Mouse (Mus musculus) ovary, postnatal 36 days (tissue): ENCODE data around the gene A630076J17Rik.

Experiments
- DNase-seq: peaks from one replicate; pipeline ENCODE4 v3.0.0; 2022; ENCODE audit warnings: low spot score, mixed read lengths

A630076J17Rik gene

DNA sequence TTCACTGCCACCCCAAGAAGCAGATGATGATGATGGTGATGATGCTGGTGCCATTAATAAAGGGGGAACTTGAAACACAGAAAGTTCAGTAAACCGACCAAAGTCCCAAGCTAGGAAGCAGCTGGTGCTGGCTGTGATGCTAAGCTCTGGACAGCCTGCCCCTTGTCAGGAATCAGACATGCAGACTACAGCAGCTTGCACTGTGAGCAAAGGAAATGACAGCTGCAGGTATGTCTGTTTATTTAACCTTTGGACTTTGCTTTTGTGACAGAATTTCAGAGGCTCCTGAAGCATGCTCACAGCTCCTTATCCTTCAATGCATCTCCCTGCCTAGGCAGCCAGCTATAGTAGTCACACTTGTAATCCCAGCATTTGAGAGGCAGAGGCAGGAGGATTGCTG is at the start of gene A630076J17Rik:
Gene A630076J17Rik (plus strand): TSS at position 88 of the 400 bp plus-strand sequence.
- DNase-seq = no peak

DNA sequence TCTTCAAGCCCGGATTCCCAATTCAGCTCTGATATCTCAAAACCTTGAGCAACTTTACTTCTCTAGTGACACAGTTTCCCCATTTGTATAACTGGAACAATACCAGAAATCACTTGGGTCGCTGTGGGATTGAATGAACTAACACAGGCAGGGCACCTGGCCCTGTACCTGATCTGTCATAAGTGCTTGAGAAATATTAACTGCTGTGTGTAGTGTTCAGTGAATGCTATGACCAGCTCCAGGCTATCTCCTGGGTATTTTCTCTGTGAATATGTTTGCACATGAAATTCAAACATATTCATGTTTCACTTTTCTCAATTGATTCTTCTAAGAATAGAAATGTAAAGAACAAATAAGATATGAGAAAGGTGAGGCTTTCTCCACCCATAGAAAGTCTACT is 49.6 kb upstream of the A630076J17Rik start:
- DNase-seq = no peak

DNA sequence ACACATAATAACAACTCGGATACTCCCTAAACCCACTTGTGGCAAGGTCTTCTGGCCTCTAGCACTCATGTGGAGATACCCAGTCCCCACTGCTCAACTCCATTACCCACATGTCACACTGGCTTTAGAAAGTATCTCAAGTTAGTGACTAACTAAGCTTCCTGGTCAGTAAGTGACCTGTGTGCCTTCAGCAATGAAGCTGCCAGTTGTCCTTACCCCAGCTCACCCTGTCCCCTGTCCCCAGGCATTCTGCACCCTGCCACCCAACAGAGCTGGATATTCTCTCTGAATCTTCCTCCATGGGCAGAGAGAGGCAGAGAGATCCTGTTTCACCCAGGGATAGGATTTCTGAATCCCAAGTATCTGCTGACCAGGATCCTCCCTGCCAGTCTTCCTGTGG is 47.7 kb upstream of the A630076J17Rik start, which contains the start of gene Kcna10:
Gene Kcna10 (plus strand): TSS at position 301 of the 400 bp plus-strand sequence.
- no peak for DNase-seq

DNA sequence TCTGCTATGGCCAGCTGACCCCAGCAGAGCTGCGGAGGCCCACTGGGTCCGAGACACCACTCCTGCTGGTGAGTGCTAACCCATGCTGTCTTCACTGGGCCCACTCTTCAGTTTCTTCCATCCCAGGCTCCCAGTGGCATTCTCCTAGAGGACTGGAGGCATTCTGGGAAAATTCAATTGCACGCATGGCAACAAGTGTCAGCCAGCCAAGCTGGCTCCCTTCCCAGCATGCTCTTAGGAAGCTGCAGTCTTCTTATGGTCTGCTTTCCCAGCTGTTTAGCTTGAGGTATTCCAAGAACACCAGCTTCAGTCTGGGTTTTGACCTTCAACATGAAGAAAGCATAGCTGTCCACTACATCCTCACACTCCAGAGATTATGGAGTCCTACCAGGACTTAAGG is 47.2 kb upstream of the A630076J17Rik start:
- DNase-seq = no peak

DNA sequence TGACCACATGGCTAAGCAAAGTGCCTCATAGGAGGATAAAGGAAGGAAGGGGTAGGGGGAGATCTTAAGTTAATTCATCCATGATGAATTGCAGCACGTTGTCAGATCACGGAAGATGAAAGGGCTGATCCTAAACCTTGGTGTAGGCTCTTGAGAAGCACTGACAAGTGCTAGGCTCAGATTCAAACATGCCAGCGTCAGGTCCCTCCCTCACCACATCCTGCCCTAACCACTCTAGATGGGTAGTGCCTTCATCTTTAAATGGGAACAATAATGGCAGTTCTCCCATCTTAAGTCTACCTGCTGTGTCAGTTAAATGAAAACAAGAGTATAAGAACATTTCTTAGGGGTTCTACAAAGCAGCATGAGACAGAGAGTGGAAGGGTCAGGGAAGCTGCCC is 44.8 kb upstream of the A630076J17Rik start:
- DNase-seq = no peak

DNA sequence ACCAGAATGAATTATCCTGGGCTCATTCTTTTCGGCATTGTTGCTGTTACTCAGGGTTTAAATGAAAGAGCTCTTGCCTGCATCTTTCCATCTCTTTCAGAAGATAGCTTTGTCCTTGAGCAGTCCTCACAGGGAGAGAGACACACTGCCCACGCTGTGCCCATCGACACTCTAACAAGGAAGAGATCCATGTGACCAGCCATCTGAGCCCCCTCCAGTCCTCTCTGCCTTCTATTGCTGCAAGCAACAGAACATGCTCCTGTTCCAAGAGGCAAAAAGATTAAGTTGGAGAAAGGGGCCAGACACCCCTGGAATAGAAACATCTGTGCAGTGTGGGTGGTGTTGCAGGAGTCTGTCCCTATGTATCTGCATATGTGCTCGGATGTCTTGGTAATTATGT is 43.4 kb upstream of the A630076J17Rik start:
- DNase-seq = no peak

DNA sequence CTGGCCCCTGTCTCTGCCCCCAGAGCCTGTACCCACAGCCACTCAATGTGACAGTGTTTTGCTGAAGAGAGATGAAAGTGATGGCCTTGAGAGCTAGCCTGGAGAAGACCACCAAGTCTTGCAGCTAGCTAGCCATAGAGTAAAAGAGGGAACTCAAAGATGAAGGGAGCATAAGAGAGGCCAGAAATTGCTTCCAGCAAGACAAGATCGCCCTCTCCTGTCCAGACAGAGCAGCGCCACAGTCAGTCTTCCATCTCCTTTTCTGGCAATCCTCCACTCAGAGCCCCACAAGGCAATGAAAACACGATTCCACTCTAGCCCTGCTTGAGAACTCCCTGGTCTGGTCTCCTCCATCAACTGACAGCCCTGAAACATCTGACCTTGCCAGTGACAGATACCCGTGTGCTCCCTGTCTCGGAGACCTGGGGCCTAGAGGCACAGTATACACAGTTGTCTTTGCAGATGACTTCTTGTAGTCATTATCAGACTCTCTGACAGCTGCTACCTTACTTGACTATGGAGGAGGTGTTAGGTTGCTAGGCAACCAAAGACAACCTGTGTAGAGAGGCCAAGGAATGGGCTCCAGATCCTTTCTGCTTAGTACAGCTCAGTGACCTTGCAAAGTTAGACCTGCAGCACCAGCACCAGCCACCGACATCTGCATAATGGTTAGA is 42.1 kb upstream of the A630076J17Rik start:
- DNase-seq = no peak

DNA sequence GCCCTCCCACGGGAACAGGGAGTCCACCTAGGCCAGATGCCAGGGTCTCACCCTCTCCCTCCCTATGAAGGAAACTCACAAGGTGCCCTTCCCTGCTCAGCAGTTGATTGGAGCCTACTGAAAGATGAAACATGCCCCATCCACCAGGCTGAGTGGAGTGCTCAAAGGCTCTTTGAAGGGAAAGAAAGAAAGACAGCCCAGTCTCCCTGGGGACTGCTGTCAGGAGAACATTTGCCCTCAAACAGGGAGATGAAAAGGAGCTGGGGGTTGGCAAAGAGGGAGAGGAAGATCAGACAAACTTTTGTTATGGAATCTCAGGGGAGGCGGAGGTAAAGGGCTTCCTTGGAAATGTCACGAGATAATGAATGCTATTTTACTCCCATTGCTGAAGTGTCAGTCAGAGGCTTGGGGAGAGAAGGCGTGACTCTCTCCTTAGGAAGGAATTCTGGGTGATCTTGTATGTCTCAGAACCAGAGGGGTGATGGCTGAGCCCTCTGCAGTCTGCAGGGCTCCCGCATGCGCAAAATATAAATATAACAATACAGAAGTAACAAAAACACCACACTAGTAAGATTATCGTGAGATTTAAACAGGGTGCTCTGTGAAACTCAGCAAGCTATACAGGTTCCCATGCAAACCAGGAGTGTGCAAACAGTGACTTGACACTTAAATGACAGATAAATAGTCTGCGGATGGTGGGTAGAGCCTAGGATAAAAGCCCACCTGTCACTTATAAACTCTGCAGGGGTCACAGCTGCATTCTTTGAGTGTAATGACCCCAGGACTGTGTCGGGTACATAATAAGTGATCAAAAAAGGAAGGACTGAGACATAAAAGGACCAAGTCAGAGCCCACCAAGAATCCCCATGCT is 28.9 kb upstream of the A630076J17Rik start:
- no peak for DNase-seq

DNA sequence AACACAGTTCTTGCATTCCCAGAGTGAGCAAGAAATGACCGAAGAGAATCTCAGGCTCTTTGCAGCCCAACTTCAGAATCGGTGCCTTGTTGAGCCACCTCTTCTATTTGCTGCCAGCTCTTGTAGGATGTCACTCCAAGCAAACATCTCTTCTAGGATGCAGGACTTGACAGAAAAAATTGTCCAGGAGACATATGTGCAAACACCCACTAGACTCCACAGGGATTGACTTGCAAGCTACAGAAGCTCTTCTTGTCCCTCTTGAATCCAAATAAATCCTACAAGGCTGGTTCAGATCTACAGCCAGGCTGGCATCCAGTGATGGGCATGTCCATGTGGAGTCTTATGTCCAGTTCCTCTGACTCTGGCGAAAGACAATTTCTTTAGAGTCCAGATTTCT is 26.0 kb upstream of the A630076J17Rik start:
- DNase-seq = no peak

DNA sequence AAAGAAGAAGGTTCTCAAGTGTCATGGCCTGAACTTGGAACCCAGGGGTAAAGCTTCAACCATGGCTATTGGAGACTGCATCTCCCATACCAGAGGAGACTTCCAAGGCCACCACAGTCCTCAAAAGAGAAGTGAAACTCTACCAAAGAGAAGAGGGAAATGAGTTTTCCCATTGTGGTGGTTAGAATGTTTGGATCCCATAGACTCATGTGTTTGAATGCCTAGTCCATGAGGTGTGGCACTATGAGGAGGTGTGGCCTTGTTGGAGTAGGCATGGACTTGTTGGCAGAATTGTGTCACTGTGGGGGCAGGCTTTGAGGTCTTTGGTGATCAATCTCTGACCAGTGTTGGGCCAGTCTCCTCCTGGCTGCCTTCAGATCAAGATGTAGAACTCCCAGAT is 25.2 kb upstream of the A630076J17Rik start:
- no peak for DNase-seq

DNA sequence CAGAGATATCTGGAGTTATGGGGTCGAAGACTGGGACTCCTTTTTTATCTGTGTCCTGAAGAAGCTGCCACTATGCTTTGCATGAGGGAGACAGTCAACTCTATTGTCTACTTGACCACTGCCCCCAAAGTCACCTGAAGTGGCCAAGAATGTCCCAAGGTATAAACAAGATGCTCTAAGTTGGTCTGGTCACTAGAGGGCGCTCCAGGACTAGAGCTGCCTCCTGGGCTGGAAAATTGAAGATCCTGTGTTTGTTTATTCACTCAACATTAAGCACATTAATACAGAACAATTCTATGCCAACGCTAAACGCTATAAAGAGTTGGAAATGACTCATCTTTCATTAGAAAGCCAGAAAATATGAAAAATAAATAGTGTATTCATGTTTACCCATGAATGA is 24.4 kb upstream of the A630076J17Rik start:
- DNase-seq = peak; percentile 45

DNA sequence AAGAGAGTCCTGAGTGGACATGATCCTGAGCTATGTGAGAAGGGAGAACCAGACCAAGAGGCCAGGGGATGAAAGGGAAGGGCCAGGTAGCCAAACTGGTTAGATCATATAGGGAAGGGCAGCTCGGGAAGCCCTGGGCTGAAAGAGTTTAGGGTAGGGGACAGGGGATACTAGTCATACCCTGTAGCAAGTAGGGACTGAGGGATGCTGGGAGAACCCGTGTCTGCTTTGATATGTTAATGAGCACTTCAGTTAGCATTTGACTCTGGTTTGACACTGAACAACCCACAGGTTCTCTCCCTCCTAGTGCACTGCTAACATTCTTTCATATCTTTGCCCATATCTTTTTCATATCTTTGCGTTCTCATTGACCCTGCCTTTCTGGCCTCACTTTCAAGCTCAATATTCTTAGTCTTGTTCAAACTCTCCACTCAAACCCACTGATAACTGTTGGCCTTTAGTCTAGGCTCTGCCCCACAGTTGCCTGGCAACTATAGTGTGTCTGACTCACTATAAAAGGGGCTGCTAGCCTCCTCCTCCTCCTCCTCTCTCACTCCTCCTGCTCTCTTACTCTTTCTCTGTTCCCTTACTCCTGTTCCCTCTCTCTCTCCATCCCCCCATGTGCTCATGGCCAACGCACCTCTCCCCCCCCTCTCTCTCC is 23.8 kb upstream of the A630076J17Rik start:
- DNase-seq = no peak

DNA sequence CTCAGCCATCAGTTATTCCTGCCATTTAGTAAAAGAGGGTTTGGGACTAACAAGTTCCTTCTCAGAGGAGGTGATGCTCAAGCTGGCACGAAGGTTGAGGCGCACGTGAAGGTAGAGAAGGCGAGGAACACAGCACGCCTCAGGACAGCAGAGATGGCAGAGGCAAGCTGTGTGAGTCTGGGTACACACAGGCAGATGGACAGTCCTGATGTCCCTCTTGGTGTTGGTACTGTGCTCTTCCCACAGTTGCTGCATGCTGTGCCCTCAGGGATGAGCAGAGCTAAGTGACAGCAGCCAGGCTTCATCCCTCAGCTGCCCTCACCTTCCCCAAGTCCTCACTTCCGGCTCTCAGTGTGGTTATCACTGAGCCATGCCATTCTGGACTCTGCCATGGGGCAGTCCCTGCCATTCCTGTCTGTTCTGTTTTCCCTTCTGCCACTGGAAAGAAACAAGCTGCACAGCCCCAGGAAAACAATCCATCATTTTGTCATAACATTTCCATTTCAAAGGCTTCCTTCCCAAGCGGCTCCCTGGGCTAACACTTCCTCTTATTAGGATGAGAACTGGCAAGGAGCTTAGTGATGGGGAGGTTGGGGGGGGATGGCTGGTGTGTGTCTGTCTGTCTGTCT is 22.7 kb upstream of the A630076J17Rik start:
- DNase-seq = no peak

DNA sequence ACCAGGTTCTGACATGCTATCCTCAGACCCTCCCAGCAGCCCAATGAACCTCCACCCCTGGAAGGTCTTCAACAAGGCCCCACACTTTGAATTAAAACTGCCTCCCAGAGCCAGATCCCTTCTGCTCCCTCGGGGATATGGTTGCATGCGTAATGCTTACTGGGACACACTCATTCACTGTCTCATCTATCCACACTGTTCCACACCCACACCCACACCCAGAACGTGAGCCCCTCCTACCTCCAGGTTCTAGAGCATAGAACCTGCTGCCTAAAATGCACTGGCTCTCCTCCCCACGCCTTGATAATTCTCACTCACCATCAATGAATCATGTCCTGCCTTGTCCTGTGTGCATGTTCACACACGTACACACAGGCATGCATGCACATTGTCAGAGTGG is 15.8 kb upstream of the A630076J17Rik start:
- DNase-seq = no peak

DNA sequence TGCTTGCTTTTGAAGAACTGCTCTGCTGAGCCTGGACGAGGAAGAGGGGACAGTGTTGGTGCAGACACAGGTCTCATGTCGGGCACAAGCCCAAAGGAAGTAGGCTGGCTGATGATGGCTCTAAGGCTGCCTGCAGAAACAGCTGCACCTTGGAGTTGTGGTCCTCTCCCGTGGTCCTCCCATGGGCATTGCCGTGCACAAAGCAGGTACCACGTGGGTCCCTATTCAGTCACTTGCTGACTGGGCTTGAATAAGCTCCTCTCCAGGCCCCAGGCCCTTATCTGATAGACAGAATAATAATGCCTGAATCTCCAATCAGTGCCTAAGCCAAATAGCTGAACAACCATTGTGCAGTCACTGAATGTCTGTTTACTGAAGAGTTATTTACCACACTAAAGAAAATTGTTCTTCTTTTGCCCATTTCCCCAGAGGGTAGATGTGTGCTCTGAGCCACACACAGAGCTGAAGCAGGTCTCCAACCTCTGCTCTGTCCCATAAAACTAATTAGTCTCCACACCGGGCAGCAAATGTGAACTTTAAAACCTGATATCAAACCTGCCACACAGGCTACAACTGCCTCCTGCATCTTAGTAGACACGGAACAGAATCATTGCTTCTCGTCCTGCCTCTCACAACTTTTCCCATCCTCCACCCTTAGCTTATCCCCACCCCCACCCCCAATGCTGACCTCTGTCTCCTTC is 13.9 kb upstream of the A630076J17Rik start:
- no peak for DNase-seq

DNA sequence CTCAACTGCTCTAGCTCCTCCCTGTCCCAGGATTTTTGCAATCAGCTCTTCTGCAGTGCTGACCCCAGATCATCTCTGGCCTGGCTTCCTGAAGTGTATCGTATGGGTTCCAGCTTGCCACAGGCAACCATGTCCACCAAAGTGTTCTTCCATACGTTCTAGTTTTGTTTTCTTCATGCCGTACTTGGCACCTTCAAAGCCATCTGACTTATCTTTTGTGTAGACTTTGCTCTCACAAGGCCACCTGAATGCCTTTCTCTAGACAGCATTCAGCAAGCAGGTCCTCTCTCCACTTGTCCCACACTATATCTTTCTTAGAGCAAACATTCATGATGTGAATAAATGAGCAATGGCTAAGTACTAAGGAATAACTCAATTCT is 13.3 kb upstream of the A630076J17Rik start:
- no peak for DNase-seq

DNA sequence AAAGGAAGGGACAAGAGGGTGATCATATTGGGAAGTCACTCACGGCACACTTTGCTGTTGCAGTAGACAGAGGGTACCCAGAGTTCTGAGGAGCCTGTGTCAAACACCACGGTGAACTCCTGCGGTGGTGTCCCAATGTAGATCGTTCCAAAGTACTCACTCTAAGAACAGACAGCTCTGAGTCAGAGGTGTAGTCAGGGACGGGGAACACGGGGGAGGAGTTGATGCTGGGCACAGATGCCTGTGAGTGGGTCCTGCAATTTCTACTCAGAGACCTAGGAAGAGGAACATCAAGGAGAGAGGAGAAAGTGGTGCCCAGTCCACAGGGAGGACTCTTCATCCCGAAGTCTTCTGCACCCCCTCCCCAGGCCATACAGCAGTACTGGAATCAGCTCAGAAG is 11.8 kb upstream of the A630076J17Rik start:
- no peak for DNase-seq

DNA sequence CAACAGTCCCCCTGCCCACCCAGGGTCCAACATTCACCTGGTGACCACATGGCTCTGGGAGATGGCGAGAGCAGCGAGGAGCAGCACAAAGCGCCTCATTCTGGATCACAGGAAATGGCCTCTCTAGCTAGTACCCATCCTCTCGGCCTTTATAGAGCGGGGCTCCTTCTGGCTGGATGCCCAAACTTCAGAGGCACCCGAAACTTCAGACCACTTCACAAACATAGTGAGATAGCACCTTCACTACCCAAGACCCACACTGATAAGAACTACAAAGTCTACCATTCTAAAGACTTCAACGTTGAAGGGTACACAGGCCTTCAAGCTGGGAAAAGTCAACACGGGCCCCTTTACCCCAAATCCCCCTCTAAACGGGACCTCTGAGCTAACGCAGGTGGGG is 8.8 kb upstream of the A630076J17Rik start, which contains the start of gene Cym:
Gene Cym (minus strand): TSS at position 125 of the 400 bp plus-strand sequence.
- no peak for DNase-seq

DNA sequence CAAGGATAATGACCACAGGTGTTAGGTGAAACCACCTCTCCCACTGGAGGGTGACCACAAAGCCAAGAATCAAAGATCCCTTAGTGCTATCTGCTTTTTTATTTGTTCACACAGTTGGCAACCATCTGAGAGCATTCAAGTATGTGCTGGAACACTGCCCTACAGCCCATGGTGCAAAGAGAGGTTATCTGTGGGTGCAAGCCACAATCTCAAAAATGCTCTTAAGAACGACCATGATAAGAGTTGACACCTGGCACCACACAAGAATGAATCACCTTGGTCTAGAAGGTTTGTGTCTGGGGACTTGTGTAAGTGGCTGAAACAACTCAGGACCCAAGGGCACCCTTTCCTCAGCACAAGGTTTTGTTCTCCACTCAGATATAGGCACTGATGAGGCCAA is 7.2 kb upstream of the A630076J17Rik start:
- no peak for DNase-seq

DNA sequence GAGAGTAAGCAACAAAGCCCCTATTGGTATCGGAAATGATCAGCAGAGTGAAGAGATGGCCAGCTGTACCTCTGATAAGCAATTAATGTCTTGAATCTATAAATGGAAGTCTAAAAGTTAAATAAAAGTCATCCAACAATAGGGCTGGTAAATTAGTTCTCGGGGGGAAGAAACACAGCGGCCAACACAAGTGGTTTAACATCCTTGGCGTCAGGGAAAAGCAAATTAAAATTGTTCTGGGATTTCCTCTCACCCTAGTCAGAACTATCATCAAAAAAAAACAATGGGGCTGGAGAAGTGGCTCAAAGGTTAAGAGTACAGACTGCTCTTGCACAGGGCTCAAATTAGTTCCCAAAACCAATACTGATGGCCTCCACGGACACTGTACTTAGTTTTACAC is 4.6 kb upstream of the A630076J17Rik start:
- no peak for DNase-seq

DNA sequence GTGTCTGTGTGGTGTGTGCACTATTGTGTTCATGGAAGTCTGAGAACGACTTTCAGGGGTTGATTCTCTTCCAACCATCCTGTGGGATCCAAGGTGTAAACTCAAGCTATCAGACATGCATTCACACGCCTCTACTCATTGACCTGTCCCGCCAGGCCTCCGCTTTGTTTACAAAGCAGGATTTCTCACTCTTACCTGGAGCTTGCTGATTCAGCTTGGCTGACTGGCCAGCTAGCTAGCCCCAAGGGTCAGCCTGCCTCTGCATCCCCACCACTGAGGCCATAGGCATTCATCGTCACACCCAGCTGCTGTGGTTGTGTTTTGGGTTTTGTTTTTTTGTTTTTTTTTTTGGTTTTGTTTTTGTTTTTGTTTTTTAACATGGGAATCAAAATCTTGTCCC is 1.2 kb upstream of the A630076J17Rik start:
- DNase-seq = no peak

DNA sequence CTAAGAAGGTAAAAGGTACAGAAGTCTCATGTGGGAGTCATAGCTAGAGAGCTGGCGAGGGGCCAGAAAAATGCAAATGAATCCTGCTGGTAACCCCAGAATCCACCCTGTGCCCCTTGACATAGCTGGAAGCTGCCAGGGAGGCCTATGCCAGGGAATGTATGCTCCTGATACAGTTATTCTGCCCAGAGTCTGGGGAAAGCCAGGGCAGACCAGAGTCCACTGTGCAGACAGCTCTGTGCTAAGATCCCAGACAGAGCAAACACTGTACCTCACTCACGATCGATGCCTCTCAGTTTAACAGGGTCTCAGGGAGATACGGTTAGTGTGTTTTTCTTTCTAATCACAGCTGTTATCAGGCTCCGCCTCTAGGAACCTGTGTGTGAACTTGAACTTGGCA is 592 bp upstream of the A630076J17Rik start:
- no peak for DNase-seq
